Mouse (Mus musculus) MEL (cell line): Measurements from ENCODE around the gene 1600012H06Rik.

Experiments
- CTCF ChIP-seq, 3 experiments: IDR thresholded peaks in 2 of 3; conservative IDR thresholded peaks in 1 of 3; 2 replicates each; pipeline ENCODE4 v1.5.1; 2011 to 2012; ENCODE audit warnings: low read length in 3 of 3, low read depth in 2 of 3, mild to moderate bottlenecking in 2 of 3, improper control_type of control experiment in 1 of 3, inconsistent platforms in 1 of 3, mixed read lengths in 1 of 3, moderate library complexity in 1 of 3; ENCODE audit not compliant: control insufficient read depth in 1 of 3, insufficient read depth in 1 of 3, poor library complexity in 1 of 3, severe bottlenecking in 1 of 3
- EP300 ChIP-seq, 2 experiments: IDR thresholded peaks; 2 replicates each; pipeline ENCODE4 v1.6.1; 2011; ENCODE audit warnings: improper control_type of control experiment in 2 of 2, low read length in 2 of 2, low read depth in 1 of 2, mild to moderate bottlenecking in 1 of 2
- GABPA ChIP-seq: IDR thresholded peaks from 2 replicates; pipeline ENCODE4 v1.6.1; 2012; ENCODE audit warnings: low read depth, mild to moderate bottlenecking, inconsistent platforms, low read length, improper control_type of control experiment, moderate library complexity
- JUND ChIP-seq: IDR thresholded peaks from 2 replicates; pipeline ENCODE4 v1.6.1; 2011; ENCODE audit warnings: low read depth, mild to moderate bottlenecking, improper control_type of control experiment, low read length
- MAFK ChIP-seq: IDR thresholded peaks from 2 replicates; pipeline ENCODE4 v1.6.1; 2011; ENCODE audit warnings: low read depth, mild to moderate bottlenecking, low read length, improper control_type of control experiment, borderline replicate concordance
- MAZ ChIP-seq: IDR thresholded peaks from 2 replicates; pipeline ENCODE4 v1.6.1; 2012; ENCODE audit warnings: low read depth, mild to moderate bottlenecking, inconsistent platforms, low read length, improper control_type of control experiment
- MXI1 ChIP-seq: IDR thresholded peaks from 2 replicates; pipeline ENCODE4 v1.6.1; 2011; ENCODE audit warnings: mild to moderate bottlenecking, low read depth, low read length, improper control_type of control experiment
- POLR2A ChIP-seq, 2 experiments: IDR thresholded peaks; 2 replicates each; pipeline ENCODE4 v1.6.1; 2011 to 2012; ENCODE audit warnings: low read length in 2 of 2, mild to moderate bottlenecking in 2 of 2, control low read depth in 1 of 2, improper control_type of control experiment in 1 of 2, low read depth in 1 of 2, moderate library complexity in 1 of 2; ENCODE audit not compliant: control insufficient read depth in 1 of 2, insufficient read depth in 1 of 2, poor library complexity in 1 of 2
- SIN3A ChIP-seq: IDR thresholded peaks from 2 replicates; pipeline ENCODE4 v1.6.1; 2012; ENCODE audit warnings: low read length, improper control_type of control experiment, inconsistent platforms
- TBP ChIP-seq: IDR thresholded peaks from 2 replicates; pipeline ENCODE4 v1.8.0; 2011; ENCODE audit warnings: low read depth, low read length, improper control_type of control experiment
- TCF12 ChIP-seq: IDR thresholded peaks from 2 replicates; pipeline ENCODE4 v1.6.1; 2014; ENCODE audit warnings: low read depth, mild to moderate bottlenecking, inconsistent platforms, low read length, improper control_type of control experiment, moderate library complexity
- USF1 ChIP-seq: IDR thresholded peaks from 2 replicates; pipeline ENCODE4 v1.6.1; 2014; ENCODE audit warnings: low read depth, mild to moderate bottlenecking, inconsistent platforms, low read length, improper control_type of control experiment, moderate library complexity
- USF2 ChIP-seq, 2 experiments: IDR thresholded peaks; 2 replicates each; pipeline ENCODE4 v1.6.1; 2011 to 2012; ENCODE audit warnings: improper control_type of control experiment in 2 of 2, low read length in 2 of 2, borderline replicate concordance in 1 of 2, inconsistent platforms in 1 of 2, low read depth in 1 of 2, mild to moderate bottlenecking in 1 of 2; ENCODE audit not compliant: insufficient read depth in 1 of 2

DNA sequence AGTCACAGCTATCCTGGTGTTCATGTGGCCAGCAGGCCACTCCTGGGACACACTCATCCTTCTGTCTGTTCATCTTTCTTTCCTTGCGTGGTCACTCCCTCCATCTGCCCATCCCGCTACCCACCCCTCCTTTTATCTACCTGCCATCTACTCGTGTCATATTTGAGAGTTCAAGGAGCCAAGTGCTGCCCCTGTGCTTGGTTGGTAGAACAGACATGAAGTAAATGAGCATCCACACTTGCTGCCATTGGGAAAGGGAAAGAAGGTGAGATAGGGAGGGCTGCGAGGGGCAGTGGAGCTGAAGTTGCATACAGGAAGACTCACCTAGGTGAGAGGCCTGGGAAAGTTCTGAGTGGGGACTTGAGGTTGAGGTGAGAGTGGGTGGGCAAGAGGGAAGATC lies 28.6 kb upstream of the 1600012H06Rik start:
- TF ChIP-seq CTCF (IDR thresholded peaks at IDR 0.05 in 2 of 3, conservative IDR thresholded peaks at IDR 0.05 in 1 of 3; ENCODE audit: control insufficient read depth in 1 of 3, insufficient read depth in 1 of 3, low read depth in 2 of 3, low read length in 3 of 3, poor library complexity in 1 of 3, severe bottlenecking in 1 of 3) = no peak
- TF ChIP-seq MAFK = no peak
- no peak for TF ChIP-seq TCF12
- TF ChIP-seq SIN3A = no peak
- no peak for TF ChIP-seq EP300 (IDR thresholded peaks at IDR 0.05; ENCODE audit: low read depth in 1 of 2, low read length in 2 of 2)
- no peak for TF ChIP-seq POLR2A (IDR thresholded peaks at IDR 0.05; ENCODE audit: control insufficient read depth in 1 of 2, insufficient read depth in 1 of 2, low read depth in 1 of 2, low read length in 2 of 2, poor library complexity in 1 of 2)
- TF ChIP-seq TBP = no peak
- TF ChIP-seq GABPA = no peak
- TF ChIP-seq USF1 = no peak
- TF ChIP-seq USF2 (IDR thresholded peaks at IDR 0.05; ENCODE audit: borderline replicate concordance in 1 of 2, insufficient read depth in 1 of 2, low read depth in 1 of 2, low read length in 2 of 2) = no peak
- TF ChIP-seq MAZ = no peak
- no peak for TF ChIP-seq JUND
- TF ChIP-seq MXI1 = no peak
